Mouse (Mus musculus) liver, embryonic 15.5 days (tissue): ENCODE results near the gene Ggt5. TPM values are rescaled to one million over a fixed set of nuclear protein-coding genes. Genes with fewer than 3 reads are reported as not detected.

Experiments
- ATAC-seq: fragments of 200-750 bp; cut with Nextera tagmentation; 2 replicates; pipeline ENCODE4 v1.8.0; 2017; ENCODE audit warnings: moderate number of reproducible peaks, mild to moderate bottlenecking, moderate library complexity; ENCODE audit not compliant: insufficient read depth
- H3K27ac ChIP-seq: fragments of 300-500 bp; sonication (generic); replicated peaks from 2 replicates; pipeline ENCODE4 v1.5.1; 2015; ENCODE audit warnings: mild to moderate bottlenecking, inconsistent platforms
- H3K27me3 ChIP-seq: fragments of 300-500 bp; sonication (generic); 2 replicates; pipeline ENCODE4 v1.6.1; 2015; ENCODE audit warnings: mild to moderate bottlenecking, inconsistent platforms
- H3K36me3 ChIP-seq: fragments of 300-500 bp; sonication (generic); replicated peaks from 2 replicates; pipeline ENCODE4 v1.6.1; 2015; ENCODE audit warnings: moderate library complexity, mild to moderate bottlenecking, inconsistent platforms
- H3K4me1 ChIP-seq: fragments of 300-500 bp; sonication (generic); replicated peaks from 2 replicates; pipeline ENCODE4 v1.6.1; 2015; ENCODE audit warnings: inconsistent platforms
- H3K4me2 ChIP-seq: fragments of 300-500 bp; sonication (generic); 2 replicates; pipeline ENCODE4 v1.6.1; 2015; ENCODE audit warnings: moderate library complexity, mild to moderate bottlenecking, inconsistent platforms
- H3K4me3 ChIP-seq: fragments of 300-500 bp; sonication (generic); replicated peaks from 2 replicates; pipeline ENCODE4 v1.5.1; 2015; ENCODE audit warnings: mild to moderate bottlenecking, inconsistent platforms
- H3K9ac ChIP-seq: fragments of 300-500 bp; sonication (generic); 2 replicates; pipeline ENCODE4 v1.6.1; 2015; ENCODE audit warnings: moderate library complexity, mild to moderate bottlenecking, inconsistent platforms
- H3K9me3 ChIP-seq: fragments of 300-500 bp; sonication (generic); replicated peaks from 2 replicates; pipeline ENCODE4 v1.6.1; 2016; ENCODE audit warnings: inconsistent platforms
- WGBS: fragments of 180-500 bp; shearing (Covaris S2); methylation state at CpG from one replicate; pipeline ENCODE4 v1.1.7; 2015; ENCODE audit warnings: mixed read lengths; ENCODE audit not compliant: insufficient replicate concordance; 5-methylcytosine and 5-hydroxymethylcytosine counted together
- polyA plus RNA-seq: library from polyadenylated mRNA; unstranded; fragments of >200 nt; fragmentation: Nextera tagmentation; extraction: Ambion mirVana; gene quantifications from 2 replicates; pipeline ENCODE4 v1.2.1, GENCODE M21; 2015

The Ggt5 gene
- 0.75 and 1.3 TPM in 2 replicates for polyA plus RNA-seq

DNA sequence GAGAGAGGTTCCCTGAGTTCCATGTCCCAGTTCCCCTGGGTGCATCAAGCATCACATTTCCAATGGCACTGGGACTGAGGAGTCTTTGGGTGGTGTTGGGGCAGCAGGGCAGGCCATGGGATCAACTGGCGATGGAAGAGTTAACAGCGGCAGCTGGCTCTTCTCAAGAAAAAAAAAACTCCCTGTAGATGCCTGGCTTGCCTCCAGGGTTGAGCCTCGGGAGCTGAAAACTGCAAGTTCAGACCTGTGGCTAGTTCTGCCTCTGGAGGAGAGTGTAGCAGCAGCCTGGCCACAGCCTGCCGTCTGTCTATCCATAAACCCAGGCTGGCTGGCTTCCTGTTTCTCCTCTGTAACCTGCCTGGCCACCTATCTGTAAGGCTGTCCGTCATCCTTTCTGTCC is at the start of gene Ggt5:
Ggt5 (plus strand) TSS at position 212 of the 400 bp plus-strand sequence.
- WGBS: 20% methylated on average over 5 of the region's 5 CpGs
- no peaks in the 10 kb centered on the region for H3K36me3 ChIP-seq
- H3K4me2 ChIP-seq: no peak within 1 kb of the TSS
- no peak for ATAC-seq
- no peaks in the 10 kb centered on the region for H3K27me3 ChIP-seq
- H3K4me1 ChIP-seq: 0 out of 2 replicates have a peak, but pooled peaks cover 5% of the 10 kb centered on the region
- H3K9ac ChIP-seq: no peak within 1 kb of the TSS
- no peak within 1 kb of the TSS for H3K27ac ChIP-seq
- H3K9me3 ChIP-seq: no peaks in the 10 kb centered on the region
- H3K4me3 ChIP-seq: no peak within 1 kb of the TSS

DNA sequence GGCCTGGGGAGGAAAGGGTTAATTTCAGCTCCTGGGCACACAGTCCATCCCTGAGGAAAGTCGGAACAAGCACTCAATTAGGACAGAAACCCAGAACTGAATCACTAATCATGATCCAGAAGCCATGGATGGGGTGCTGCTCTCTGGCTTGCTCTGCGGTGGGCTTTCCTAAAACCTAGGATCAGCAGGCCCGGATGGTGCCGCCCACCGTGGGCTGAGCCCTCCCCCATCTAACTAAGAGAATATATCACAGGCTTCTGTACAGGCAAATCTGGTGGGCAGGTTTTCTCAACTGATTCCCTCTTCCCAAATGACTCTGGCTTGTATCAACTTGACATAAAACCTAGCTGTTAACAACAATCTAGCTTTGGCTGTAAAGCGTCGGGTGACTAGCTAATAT is 41.2 kb upstream of the Ggt5 start:
- H3K4me2 ChIP-seq: no peak overlapping the region
- ATAC-seq: no peak
- peaks cover 5% of the 10 kb centered on the region; the same call in 1 of the 2 replicates for H3K4me1 ChIP-seq
- no peak overlapping the region for H3K27ac ChIP-seq
- no peaks in the 10 kb centered on the region for H3K9me3 ChIP-seq
- 69% methylated on average over 7 of the region's 7 CpGs for WGBS
- no peaks in the 10 kb centered on the region for H3K36me3 ChIP-seq
- no peak overlapping the region for H3K9ac ChIP-seq
- no peak overlapping the region for H3K4me3 ChIP-seq
- H3K27me3 ChIP-seq: no peaks in the 10 kb centered on the region

DNA sequence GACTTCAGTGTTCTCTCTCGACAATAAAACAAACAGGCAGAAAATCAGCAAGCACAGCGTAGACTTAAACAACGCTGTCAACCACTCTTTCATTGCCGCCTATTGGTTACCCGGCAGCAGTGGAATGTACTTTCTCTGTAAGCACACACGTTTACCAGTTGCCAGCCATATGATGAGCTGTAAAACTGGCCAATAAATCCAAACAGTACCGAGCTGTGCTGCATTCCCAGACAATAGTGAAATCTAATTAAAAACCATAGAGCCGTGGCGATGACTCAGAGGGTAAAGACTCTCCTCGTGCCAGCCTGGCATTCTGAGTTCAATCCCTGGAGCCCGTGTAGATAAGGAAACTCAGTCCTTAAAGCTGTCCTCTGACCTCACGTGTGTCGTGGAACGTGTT is 40.7 kb upstream of the Ggt5 start:
- WGBS: 64% methylated on average over 14 of the region's 14 CpGs
- Histone ChIP-seq H3K9me3 (no peaks in the 10 kb centered on the region), H3K4me3 (no peak overlapping the region), H3K27me3 (peaks cover 2% of the 10 kb centered on the region; the same call in 1 of the 2 replicates), H3K9ac (no peak overlapping the region), H3K4me1 (peaks cover 5% of the 10 kb centered on the region; the same call in 1 of the 2 replicates), H3K4me2 (no peak overlapping the region), H3K36me3 (no peaks in the 10 kb centered on the region), H3K27ac (no peak overlapping the region)
- no peak for ATAC-seq

DNA sequence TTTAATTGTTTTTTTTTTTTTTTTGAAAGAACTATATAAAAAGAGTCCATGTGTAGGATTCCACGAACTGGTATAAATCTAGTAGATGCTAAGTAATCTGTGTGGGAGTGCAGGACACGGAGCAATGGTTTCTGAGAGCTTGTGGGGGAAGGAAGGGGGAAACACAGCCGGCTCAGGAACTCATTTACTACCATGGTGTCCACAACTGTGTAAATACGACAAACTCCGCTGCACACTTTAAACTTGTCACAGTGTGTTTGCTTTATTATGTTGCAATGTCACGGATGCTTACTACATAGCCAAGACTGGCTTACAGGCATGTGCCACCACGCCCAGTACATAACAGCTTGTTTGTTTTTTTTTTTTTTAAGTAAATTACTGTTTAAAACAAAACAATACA is 39.3 kb upstream of the Ggt5 start:
- ATAC-seq: peak; percentile 64
- 48% methylated on average over 7 of the region's 7 CpGs for WGBS
- no peak overlapping the region for H3K4me2 ChIP-seq

DNA sequence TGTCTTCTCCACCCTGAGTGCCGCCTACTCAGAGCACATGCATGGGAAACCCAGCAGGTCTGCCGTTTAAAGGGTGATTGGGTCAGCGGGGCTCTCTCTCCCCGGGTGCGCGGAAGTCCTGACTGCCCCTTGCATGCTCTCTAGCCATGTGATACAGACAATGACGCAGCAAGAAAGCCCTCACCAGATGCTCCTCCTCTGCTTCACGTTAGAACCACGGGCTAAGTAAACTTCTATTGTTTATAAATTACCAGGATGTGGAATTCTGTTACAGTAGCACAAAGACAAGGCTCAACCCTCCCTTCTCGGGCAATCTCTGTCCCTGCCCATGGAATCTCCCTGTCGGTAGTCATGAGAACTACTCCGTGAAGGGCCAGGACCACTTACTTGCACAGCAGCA is 38.0 kb upstream of the Ggt5 start:
- ATAC-seq: 0 out of 2 replicates have a peak, but pooled peaks have one; percentile 16
- Histone ChIP-seq H3K4me1 (peaks cover 12% of the 10 kb centered on the region), H3K4me3 (no peak overlapping the region), H3K4me2 (no peak overlapping the region), H3K27me3 (peaks cover 2% of the 10 kb centered on the region; the same call in 1 of the 2 replicates), H3K9me3 (no peaks in the 10 kb centered on the region), H3K9ac (no peak overlapping the region), H3K36me3 (no peaks in the 10 kb centered on the region), H3K27ac (no peak overlapping the region)
- WGBS: 23% methylated on average over 12 of the region's 12 CpGs

More for the DNA sequence above, 39.3 kb upstream of the Ggt5 start:
- Histone ChIP-seq H3K4me1 (peaks cover 12% of the 10 kb centered on the region), H3K36me3 (no peaks in the 10 kb centered on the region), H3K9ac (no peak overlapping the region), H3K27me3 (peaks cover 2% of the 10 kb centered on the region; the same call in 1 of the 2 replicates), H3K4me3 (no peak overlapping the region), H3K27ac (no peak overlapping the region), H3K9me3 (no peaks in the 10 kb centered on the region)

DNA sequence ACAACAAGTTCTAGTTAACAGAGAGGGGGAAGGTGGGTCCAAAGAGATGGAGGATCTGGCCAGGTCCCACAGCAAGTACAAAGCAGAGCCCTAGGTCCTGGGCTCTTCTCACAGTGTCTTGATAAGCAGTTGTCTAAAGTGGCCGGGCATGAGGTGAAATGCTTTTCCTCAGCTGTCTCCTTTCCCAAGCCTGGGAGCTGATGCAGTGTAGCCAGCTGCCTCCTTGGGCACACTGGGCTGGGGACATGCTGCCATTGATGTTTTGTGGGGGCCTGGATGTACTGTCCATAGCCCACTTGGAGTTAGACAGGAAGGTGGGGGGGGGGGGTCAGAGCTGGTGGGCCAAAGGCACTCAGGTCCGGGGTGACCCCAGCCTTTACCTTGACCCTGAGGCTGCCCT is 37.0 kb upstream of the Ggt5 start:
- 69% methylated on average over 2 of the region's 2 CpGs for WGBS
- Histone ChIP-seq H3K4me3 (no peak overlapping the region), H3K36me3 (no peaks in the 10 kb centered on the region), H3K27me3 (peaks cover 4% of the 10 kb centered on the region; the same call in 1 of the 2 replicates), H3K9me3 (no peaks in the 10 kb centered on the region), H3K4me1 (peaks cover 12% of the 10 kb centered on the region), H3K9ac (no peak overlapping the region), H3K4me2 (no peak overlapping the region), H3K27ac (no peak overlapping the region)
- no peak for ATAC-seq

DNA sequence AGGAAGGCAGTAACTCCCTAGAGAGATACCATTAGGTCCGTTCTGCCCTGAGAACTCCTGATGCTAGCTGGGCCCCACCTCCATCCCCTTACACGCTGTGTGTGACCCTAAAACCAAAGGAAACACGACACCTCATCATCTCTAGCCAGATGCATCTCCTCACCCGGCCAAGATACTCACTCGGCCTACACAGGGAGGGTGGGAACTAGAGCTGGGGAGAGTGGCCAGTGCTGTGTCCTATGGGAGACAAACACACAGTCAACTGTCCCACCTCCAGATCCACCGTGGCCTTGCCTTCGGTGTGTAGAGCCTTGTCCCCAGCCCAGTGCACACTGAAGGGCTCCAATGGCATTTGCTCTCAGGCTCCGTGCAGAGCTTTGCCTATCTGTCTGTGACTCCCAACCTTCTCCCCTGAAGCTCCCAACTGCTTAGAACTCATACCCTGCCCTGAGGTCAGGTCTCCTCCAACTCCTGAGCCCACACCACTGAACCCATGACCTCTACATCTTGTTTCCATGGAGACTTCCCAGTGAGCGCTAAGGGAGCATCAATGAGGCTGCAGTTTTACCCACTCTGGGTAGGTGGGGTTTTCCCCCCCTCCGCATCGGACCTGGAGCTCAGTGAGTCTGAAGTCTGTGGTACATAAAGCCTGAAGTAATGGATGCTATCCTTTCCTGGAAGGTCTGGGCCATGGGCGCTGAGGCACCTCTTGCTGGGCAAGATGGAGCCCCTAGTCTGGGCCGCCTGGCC is 36.3 kb upstream of the Ggt5 start:
- H3K4me1 ChIP-seq: peaks cover 12% of the 10 kb centered on the region
- no peak overlapping the region for H3K4me2 ChIP-seq
- H3K9me3 ChIP-seq: no peaks in the 10 kb centered on the region
- H3K4me3 ChIP-seq: no peak overlapping the region
- H3K27me3 ChIP-seq: peaks cover 12% of the 10 kb centered on the region
- no peaks in the 10 kb centered on the region for H3K36me3 ChIP-seq
- H3K27ac ChIP-seq: no peak overlapping the region
- no peak overlapping the region for H3K9ac ChIP-seq
- ATAC-seq: no peak
- 73% methylated on average over 13 of the region's 13 CpGs for WGBS

DNA sequence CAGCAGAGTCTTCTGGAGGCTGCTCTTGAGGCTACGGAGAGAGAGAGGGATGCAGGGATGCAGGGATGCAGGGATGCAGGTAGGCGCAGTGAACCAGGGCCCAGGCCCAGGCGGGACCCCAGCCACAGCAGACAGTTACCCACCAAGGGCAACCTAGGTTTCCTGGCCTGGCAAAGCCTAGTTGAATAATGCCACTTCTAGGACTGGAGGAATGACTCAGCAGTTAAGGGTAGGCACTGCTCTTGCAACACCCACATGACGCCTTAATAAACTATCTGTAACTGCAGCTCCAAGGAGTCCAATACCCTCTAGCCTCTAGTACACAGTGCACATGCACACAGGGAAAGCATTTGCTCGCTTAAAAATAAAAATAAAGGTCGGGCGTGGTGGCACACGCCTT is 35.0 kb upstream of the Ggt5 start:
- Histone ChIP-seq H3K9ac (no peak overlapping the region), H3K27ac (no peak overlapping the region), H3K4me1 (peaks cover 12% of the 10 kb centered on the region), H3K27me3 (peaks cover 24% of the 10 kb centered on the region), H3K4me3 (no peak overlapping the region), H3K36me3 (no peaks in the 10 kb centered on the region), H3K4me2 (no peak overlapping the region), H3K9me3 (no peaks in the 10 kb centered on the region)
- ATAC-seq: no peak
- 58% methylated on average over 8 of the region's 8 CpGs for WGBS

DNA sequence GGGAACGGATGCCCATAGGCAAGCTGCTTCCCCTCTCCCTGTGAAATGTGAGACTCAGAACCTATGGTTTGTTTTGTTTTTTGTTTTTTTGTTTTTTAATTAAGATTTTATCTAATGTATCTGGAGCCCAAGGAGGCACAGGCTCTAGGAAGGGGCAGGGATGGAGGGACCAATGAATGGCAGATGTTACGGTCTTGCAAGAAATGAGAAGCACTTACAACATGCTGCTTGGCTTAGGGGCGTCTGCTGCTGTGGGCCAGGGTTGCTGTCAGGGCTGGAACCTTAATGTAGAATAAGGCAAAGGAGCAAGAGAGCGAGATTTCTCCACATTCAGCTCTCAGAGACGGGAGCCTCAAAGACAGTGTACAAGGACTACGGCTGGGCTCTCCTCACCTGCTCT is 33.6 kb upstream of the Ggt5 start:
- no peak for ATAC-seq
- H3K4me2 ChIP-seq: no peak overlapping the region
- H3K36me3 ChIP-seq: no peaks in the 10 kb centered on the region
- no peak overlapping the region for H3K4me3 ChIP-seq
- H3K4me1 ChIP-seq: peaks cover 16% of the 10 kb centered on the region
- H3K9me3 ChIP-seq: no peaks in the 10 kb centered on the region
- 73% methylated on average over 6 of the region's 6 CpGs for WGBS
- no peak overlapping the region for H3K27ac ChIP-seq
- no peak overlapping the region for H3K9ac ChIP-seq
- H3K27me3 ChIP-seq: peaks cover 39% of the 10 kb centered on the region

DNA sequence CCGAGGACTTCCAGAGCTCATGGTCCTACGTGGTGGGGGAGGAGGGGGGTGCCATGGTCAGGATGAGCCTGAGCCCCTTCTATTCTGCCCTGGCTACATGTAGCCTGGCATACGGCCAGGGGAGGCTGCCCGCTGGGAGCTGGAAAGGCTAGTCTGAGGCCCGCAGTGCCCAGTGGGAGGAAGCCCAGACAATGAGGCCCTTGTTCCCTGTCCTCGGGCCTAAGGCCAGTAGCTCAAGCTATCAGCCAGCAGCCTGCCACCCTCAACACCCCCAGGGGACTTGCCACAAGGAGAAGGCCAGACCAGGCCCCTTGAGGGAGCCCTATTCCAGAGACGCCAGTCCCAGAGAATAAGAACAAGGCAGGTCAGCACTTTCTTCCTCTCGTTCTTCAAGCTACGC is 33.1 kb upstream of the Ggt5 start:
- no peak for ATAC-seq
- Histone ChIP-seq H3K9me3 (no peaks in the 10 kb centered on the region), H3K36me3 (no peaks in the 10 kb centered on the region), H3K4me3 (no peak overlapping the region), H3K27me3 (peaks cover 43% of the 10 kb centered on the region), H3K27ac (no peak overlapping the region), H3K9ac (no peak overlapping the region), H3K4me2 (no peak overlapping the region), H3K4me1 (peaks cover 15% of the 10 kb centered on the region)
- 65% methylated on average over 9 of the region's 9 CpGs for WGBS

DNA sequence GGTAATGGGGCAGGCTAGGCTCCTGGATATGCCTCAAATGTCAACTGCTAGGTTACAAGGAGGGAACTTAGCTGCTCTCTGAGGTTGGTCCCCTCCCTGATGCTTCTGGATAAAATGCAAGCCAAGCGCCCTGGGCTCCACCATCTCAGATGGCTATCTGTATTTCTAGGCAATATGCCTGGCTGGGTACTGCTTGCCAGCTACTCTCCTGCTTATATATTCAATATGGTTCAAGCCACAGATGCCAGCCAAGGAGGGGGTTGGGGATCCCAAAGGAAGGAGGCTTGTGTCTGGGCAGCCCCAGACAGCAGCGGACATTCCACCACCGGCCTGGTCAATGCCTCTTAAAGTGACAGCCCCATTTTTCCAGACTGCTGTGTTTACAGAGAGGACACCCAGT is 30.6 kb upstream of the Ggt5 start:
- Histone ChIP-seq H3K4me3 (no peak overlapping the region), H3K9me3 (no peaks in the 10 kb centered on the region), H3K27me3 (peaks cover 64% of the 10 kb centered on the region), H3K9ac (no peak overlapping the region), H3K4me2 (no peak overlapping the region), H3K4me1 (peaks cover 11% of the 10 kb centered on the region), H3K27ac (no peak overlapping the region), H3K36me3 (no peaks in the 10 kb centered on the region)
- no peak for ATAC-seq
- WGBS: 25% methylated on average over 3 of the region's 3 CpGs
